Mouse (Mus musculus) intestine, embryonic 16.5 days (tissue): ENCODE results near the gene Gmeb1. TPM values are rescaled to one million over a fixed set of nuclear protein-coding genes. Genes with fewer than 3 reads are reported as not detected.

Source experiments
- ATAC-seq: fragments of 200-750 bp; cut with Nextera tagmentation; 2 replicates; pipeline ENCODE4 v1.8.0; 2017; ENCODE audit warnings: moderate TSS enrichment, moderate library complexity
- H3K27ac ChIP-seq: fragments of 300-500 bp; sonication (generic); 2 replicates; pipeline ENCODE4 v1.5.1; 2014; ENCODE audit warnings: mild to moderate bottlenecking, low read length
- H3K27me3 ChIP-seq: fragments of 300-500 bp; sonication (generic); replicated peaks from 2 replicates; pipeline ENCODE4 v1.6.1; 2014; ENCODE audit warnings: low read length, control low read depth, mixed read lengths; ENCODE audit not compliant: control insufficient read depth, insufficient read depth
- H3K36me3 ChIP-seq: fragments of 300-500 bp; sonication (generic); 2 replicates; pipeline ENCODE4 v1.6.1; 2014; ENCODE audit warnings: low read length, control low read depth; ENCODE audit not compliant: control insufficient read depth, insufficient read depth
- H3K4me1 ChIP-seq: fragments of 300-500 bp; sonication (generic); 2 replicates; pipeline ENCODE4 v1.6.1; 2014; ENCODE audit warnings: low read length, control low read depth, mixed read lengths; ENCODE audit not compliant: control insufficient read depth, insufficient read depth
- H3K4me2 ChIP-seq: fragments of 300-500 bp; sonication (generic); 2 replicates; pipeline ENCODE4 v1.6.1; 2014; ENCODE audit warnings: low read depth, low read length, control low read depth
- H3K4me3 ChIP-seq: fragments of 300-500 bp; sonication (generic); 2 replicates; pipeline ENCODE4 v1.5.1; 2014; ENCODE audit warnings: mild to moderate bottlenecking, low read length
- H3K9ac ChIP-seq: fragments of 300-500 bp; sonication (generic); 2 replicates; pipeline ENCODE4 v1.6.1; 2014; ENCODE audit warnings: low read depth, low read length
- H3K9me3 ChIP-seq: fragments of 300-500 bp; sonication (generic); 2 replicates; pipeline ENCODE4 v1.6.1; 2016; ENCODE audit warnings: low read length, control low read depth; ENCODE audit not compliant: control insufficient read depth
- WGBS: fragments of 180-500 bp; shearing (Covaris S2); extraction: QIAGEN DNeasy Blood & Tissue Kit; methylation state at CpG from one replicate; pipeline ENCODE4 v1.1.7; 2014; 5-methylcytosine and 5-hydroxymethylcytosine counted together
- polyA plus RNA-seq: library from polyadenylated mRNA; unstranded; fragments of >200 nt; fragmentation: Nextera tagmentation; extraction: Ambion mirVana; gene quantifications from 2 replicates; pipeline ENCODE4 v1.2.1, GENCODE M21; 2015

Gmeb1 gene
- polyA plus RNA-seq, 1 experiment from 2014 or later: 30.2 TPM

- peak; percentile 7; the same call in 1 of the 2 replicates for ATAC-seq
- 64% methylated on average over 16 of the region's 16 CpGs for WGBS
Measured at GRCm38 (mm10) chr4:132301965-132302938, 40.9 kb upstream of the Gmeb1 start.

GRCm38 (mm10) chr4:132301486-132301885 lies 40.1 kb upstream of the Gmeb1 start:
- WGBS: 86% methylated on average over 6 of the region's 6 CpGs
- ATAC-seq: no peak
- H3K4me1 ChIP-seq: peaks cover 5% of the 10 kb centered on the region
- no peaks in the 10 kb centered on the region for H3K9me3 ChIP-seq
- H3K4me3 ChIP-seq: no peak overlapping the region
- H3K36me3 ChIP-seq: no peaks in the 10 kb centered on the region
- H3K4me2 ChIP-seq: no peak overlapping the region
- no peaks in the 10 kb centered on the region for H3K27me3 ChIP-seq
- no peak overlapping the region for H3K27ac ChIP-seq
- no peak overlapping the region for H3K9ac ChIP-seq

More at GRCm38 (mm10) chr4:132301965-132302938, 40.9 kb upstream of the Gmeb1 start:
- H3K27me3 ChIP-seq: no peaks in the 10 kb centered on the region
- H3K4me1 ChIP-seq: peaks cover 5% of the 10 kb centered on the region
- H3K27ac ChIP-seq: peak overlapping the region; percentile 59; the same call in 1 of the 2 replicates
- H3K4me3 ChIP-seq: peak overlapping the region; percentile 60
- peak overlapping the region; percentile 77 for H3K9ac ChIP-seq
- no peaks in the 10 kb centered on the region for H3K9me3 ChIP-seq
- no peaks in the 10 kb centered on the region for H3K36me3 ChIP-seq
- H3K4me2 ChIP-seq: peak overlapping the region; percentile 78

GRCm38 (mm10) chr4:132299849-132300248 lies 38.4 kb upstream of the Gmeb1 start:
- Histone ChIP-seq H3K27me3 (no peaks in the 10 kb centered on the region), H3K27ac (no peak overlapping the region), H3K4me1 (peaks cover 5% of the 10 kb centered on the region), H3K9me3 (no peaks in the 10 kb centered on the region), H3K4me2 (no peak overlapping the region), H3K9ac (no peak overlapping the region), H3K4me3 (no peak overlapping the region), H3K36me3 (no peaks in the 10 kb centered on the region)
- ATAC-seq: no peak
- WGBS: 74% methylated on average over 1 of the region's 1 CpGs

- 48% methylated on average over 8 of the region's 8 CpGs for WGBS
Measured at GRCm38 (mm10) chr4:132295696-132296390, 34.4 kb upstream of the Gmeb1 start.

GRCm38 (mm10) chr4:132293682-132294240 lies 32.4 kb upstream of the Gmeb1 start:
- H3K4me2 ChIP-seq: no peak overlapping the region
- no peak overlapping the region for H3K9ac ChIP-seq
- H3K27ac ChIP-seq: no peak overlapping the region
- no peaks in the 10 kb centered on the region for H3K27me3 ChIP-seq
- 0 out of 2 replicates have a peak, but pooled peaks have one; percentile 33 for ATAC-seq
- H3K4me1 ChIP-seq: no peaks in the 10 kb centered on the region
- H3K4me3 ChIP-seq: no peak overlapping the region
- 76% methylated on average over 7 of the region's 7 CpGs for WGBS
- no peaks in the 10 kb centered on the region for H3K9me3 ChIP-seq
- H3K36me3 ChIP-seq: peaks cover 9% of the 10 kb centered on the region

More at GRCm38 (mm10) chr4:132295696-132296390, 34.4 kb upstream of the Gmeb1 start:
- H3K9me3 ChIP-seq: no peaks in the 10 kb centered on the region
- no peaks in the 10 kb centered on the region for H3K27me3 ChIP-seq
- peaks cover 8% of the 10 kb centered on the region for H3K36me3 ChIP-seq
- H3K27ac ChIP-seq: no peak overlapping the region
- H3K9ac ChIP-seq: no peak overlapping the region
- ATAC-seq: no peak
- H3K4me2 ChIP-seq: no peak overlapping the region
- no peaks in the 10 kb centered on the region for H3K4me1 ChIP-seq
- no peak overlapping the region for H3K4me3 ChIP-seq

GRCm38 (mm10) chr4:132292988-132293387 lies 31.6 kb upstream of the Gmeb1 start:
- Histone ChIP-seq H3K27ac (no peak overlapping the region), H3K9ac (no peak overlapping the region), H3K9me3 (no peaks in the 10 kb centered on the region), H3K27me3 (no peaks in the 10 kb centered on the region), H3K36me3 (peaks cover 9% of the 10 kb centered on the region), H3K4me3 (no peak overlapping the region), H3K4me1 (no peaks in the 10 kb centered on the region), H3K4me2 (no peak overlapping the region)
- WGBS: 48% methylated on average over 4 of the region's 4 CpGs
- no peak for ATAC-seq

- no peaks in the 10 kb centered on the region for H3K4me1 ChIP-seq
- no peak for ATAC-seq
- H3K9ac ChIP-seq: no peak overlapping the region
- WGBS: 83% methylated on average over 12 of the region's 12 CpGs
- H3K36me3 ChIP-seq: peaks cover 9% of the 10 kb centered on the region
- no peaks in the 10 kb centered on the region for H3K9me3 ChIP-seq
- H3K4me2 ChIP-seq: no peak overlapping the region
- H3K27ac ChIP-seq: no peak overlapping the region
- H3K27me3 ChIP-seq: no peaks in the 10 kb centered on the region
- H3K4me3 ChIP-seq: no peak overlapping the region
Measured at GRCm38 (mm10) chr4:132291624-132292335, 30.4 kb upstream of the Gmeb1 start.

GRCm38 (mm10) chr4:132291056-132291455 lies 29.7 kb upstream of the Gmeb1 start:
- H3K9me3 ChIP-seq: no peaks in the 10 kb centered on the region
- no peaks in the 10 kb centered on the region for H3K4me1 ChIP-seq
- no peak overlapping the region for H3K4me3 ChIP-seq
- no peak for ATAC-seq
- 94% methylated on average over 4 of the region's 4 CpGs for WGBS
- no peak overlapping the region for H3K4me2 ChIP-seq
- no peak overlapping the region for H3K9ac ChIP-seq
- no peaks in the 10 kb centered on the region for H3K27me3 ChIP-seq
- H3K36me3 ChIP-seq: peaks cover 9% of the 10 kb centered on the region
- H3K27ac ChIP-seq: no peak overlapping the region
